Mouse (Mus musculus) ES-Bruce4 (cell line): ENCODE measurements around the gene Ppp1r12a. TPM values are rescaled to one million over a fixed set of nuclear protein-coding genes. Genes with fewer than 3 reads are reported as not detected.

Experiments
- H3K27ac ChIP-seq: 2 replicates; pipeline ENCODE4 v1.5.1; 2012; ENCODE audit warnings: low read length, inconsistent platforms; ENCODE audit not compliant: insufficient read depth
- H3K27me3 ChIP-seq: 2 replicates; pipeline ENCODE4 v1.6.1; 2012; ENCODE audit warnings: mild to moderate bottlenecking, low read length, inconsistent platforms; ENCODE audit not compliant: control insufficient read depth, poor library complexity, insufficient read depth, severe bottlenecking
- H3K36me3 ChIP-seq: 2 replicates; pipeline ENCODE4 v1.6.1; 2012; ENCODE audit warnings: inconsistent platforms, mild to moderate bottlenecking, low read length, moderate library complexity; ENCODE audit not compliant: control insufficient read depth, poor library complexity, insufficient read depth, severe bottlenecking
- H3K4me1 ChIP-seq: one replicate; pipeline ENCODE4 v1.8.1; 2011; ENCODE audit warnings: low read length; ENCODE audit not compliant: control insufficient read depth, insufficient read depth
- H3K4me3 ChIP-seq: 2 replicates; pipeline ENCODE4 v1.5.1; 2011; ENCODE audit warnings: low read depth, mild to moderate bottlenecking, low read length
- H3K9ac ChIP-seq: 2 replicates; pipeline ENCODE4 v1.6.1; 2012; ENCODE audit warnings: low read depth, mild to moderate bottlenecking, inconsistent platforms; ENCODE audit not compliant: poor library complexity, severe bottlenecking
- H3K9me3 ChIP-seq: replicated peaks from 2 replicates; pipeline ENCODE4 v1.6.1; 2012; ENCODE audit warnings: mild to moderate bottlenecking, low read length, inconsistent platforms; ENCODE audit not compliant: control insufficient read depth, poor library complexity, insufficient read depth, severe bottlenecking
- CTCF ChIP-seq: IDR thresholded peaks from one replicate; pipeline ENCODE4 v1.8.1; 2011; ENCODE audit warnings: low read depth, low read length
- EP300 ChIP-seq: IDR thresholded peaks from 2 replicates; pipeline ENCODE4 v1.6.1; 2011; ENCODE audit warnings: low read depth, low read length; ENCODE audit not compliant: insufficient read depth
- POLR2A ChIP-seq: IDR thresholded peaks from one replicate; pipeline ENCODE4 v1.8.1; 2011; ENCODE audit warnings: low read length; ENCODE audit not compliant: insufficient read depth
- polyA plus RNA-seq: library from polyadenylated mRNA; stranded (reverse); fragments of >200 nt; gene quantifications from 2 replicates; pipeline ENCODE4 v1.2.4, GENCODE M21; 2011; ENCODE audit warnings: low read depth; ENCODE audit not compliant: missing spikeins, insufficient read depth, insufficient read length

Gene Ppp1r12a
- polyA plus RNA-seq, 1 experiment: 170 TPM

DNA sequence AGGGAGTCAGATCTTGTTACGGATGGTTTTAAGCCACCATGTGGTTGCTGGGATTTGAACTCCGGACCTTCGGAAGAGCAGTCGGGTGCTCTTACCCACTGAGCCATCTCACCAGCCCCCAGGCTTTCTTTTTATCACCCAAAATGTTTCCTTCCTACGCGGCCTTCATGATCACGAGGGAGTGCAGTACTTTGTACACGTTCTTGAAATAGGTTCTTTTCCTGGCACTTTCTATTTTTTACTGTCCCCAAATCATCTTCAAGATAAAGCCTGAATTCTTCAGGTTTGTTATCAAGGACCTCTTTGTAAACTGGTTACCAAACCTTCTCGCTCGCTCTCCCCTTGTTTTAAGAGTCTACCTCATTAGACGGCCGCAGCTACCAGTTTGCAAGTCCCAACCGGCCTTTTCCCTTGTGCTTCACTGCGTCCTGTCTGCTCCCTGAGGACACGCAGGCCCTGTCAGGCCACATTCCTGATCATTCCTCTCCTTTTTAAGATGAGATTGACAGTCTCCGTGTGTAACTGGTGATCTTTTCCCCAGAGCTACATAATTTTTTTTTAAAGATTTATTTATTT, 131.7 kb downstream of the Ppp1r12a start:
- no peak overlapping the region for H3K4me3 ChIP-seq
- peak overlapping the region; percentile 54; the same call in 1 of the 2 replicates for H3K9ac ChIP-seq
- H3K4me1 ChIP-seq: peaks cover 2% of the 10 kb centered on the region
- H3K27me3 ChIP-seq: no peaks in the 10 kb centered on the region
- TF ChIP-seq CTCF: no peak
- TF ChIP-seq POLR2A: no peak
- no peak for TF ChIP-seq EP300
- no peaks in the 10 kb centered on the region for H3K36me3 ChIP-seq
- H3K27ac ChIP-seq: peak overlapping the region; percentile 88
- no peaks in the 10 kb centered on the region for H3K9me3 ChIP-seq

- Histone ChIP-seq H3K27ac (peak overlapping the region; percentile 94), H3K4me3 (no peak overlapping the region), H3K27me3 (no peaks in the 10 kb centered on the region), H3K9ac (peak overlapping the region; percentile 54), H3K4me1 (peaks cover 2% of the 10 kb centered on the region), H3K36me3 (no peaks in the 10 kb centered on the region), H3K9me3 (no peaks in the 10 kb centered on the region)
- no peak for TF ChIP-seq POLR2A
Observed at GRCm38 (mm10) chr10:108294766-108295165, 132.8 kb downstream of the Ppp1r12a start.

GRCm38 (mm10) chr10:108296446-108296845, 134.5 kb downstream of the Ppp1r12a start:
- Histone ChIP-seq H3K9ac (peak overlapping the region; percentile 13; the same call in 1 of the 2 replicates), H3K9me3 (no peaks in the 10 kb centered on the region), H3K27ac (peak overlapping the region; percentile 76), H3K4me3 (0 out of 2 replicates have a peak overlapping the region, but pooled peaks have one; percentile 17), H3K27me3 (no peaks in the 10 kb centered on the region), H3K4me1 (peaks cover 2% of the 10 kb centered on the region), H3K36me3 (no peaks in the 10 kb centered on the region)
- TF ChIP-seq POLR2A (no peak), CTCF (no peak), EP300 (no peak)

GRCm38 (mm10) chr10:108298261-108298660, 136.3 kb downstream of the Ppp1r12a start:
- Histone ChIP-seq H3K9me3 (no peaks in the 10 kb centered on the region), H3K4me1 (peaks cover 2% of the 10 kb centered on the region), H3K4me3 (no peak overlapping the region), H3K9ac (peak overlapping the region; percentile 9; the same call in 1 of the 2 replicates), H3K36me3 (no peaks in the 10 kb centered on the region), H3K27ac (peak overlapping the region; percentile 75), H3K27me3 (no peaks in the 10 kb centered on the region)
- TF ChIP-seq CTCF (no peak), EP300 (no peak)

GRCm38 (mm10) chr10:108298841-108299545, 137.0 kb downstream of the Ppp1r12a start:
- TF ChIP-seq POLR2A: no peak
- peak; percentile 50; the same call in 1 of the 2 replicates for TF ChIP-seq EP300
- H3K27me3 ChIP-seq: no peaks in the 10 kb centered on the region
- no peaks in the 10 kb centered on the region for H3K36me3 ChIP-seq
- H3K4me1 ChIP-seq: peaks cover 2% of the 10 kb centered on the region
- H3K27ac ChIP-seq: peak overlapping the region; percentile 82
- H3K9ac ChIP-seq: peak overlapping the region; percentile 31
- no peak overlapping the region for H3K4me3 ChIP-seq
- H3K9me3 ChIP-seq: no peaks in the 10 kb centered on the region

GRCm38 (mm10) chr10:108299828-108300227, 137.8 kb downstream of the Ppp1r12a start:
- H3K27ac ChIP-seq: peak overlapping the region; percentile 82
- H3K27me3 ChIP-seq: no peaks in the 10 kb centered on the region
- H3K9ac ChIP-seq: peak overlapping the region; percentile 31; the same call in 1 of the 2 replicates
- H3K36me3 ChIP-seq: no peaks in the 10 kb centered on the region
- H3K4me3 ChIP-seq: no peak overlapping the region
- TF ChIP-seq CTCF (no peak), POLR2A (no peak), EP300 (no peak)
- peaks cover 2% of the 10 kb centered on the region for H3K4me1 ChIP-seq
- no peaks in the 10 kb centered on the region for H3K9me3 ChIP-seq
